Mouse (Mus musculus) adrenal gland, adult 18-20 months (tissue): Measurements from ENCODE around the gene Pla2g7. TPM values are rescaled to one million over a fixed set of nuclear protein-coding genes. Genes with fewer than 3 reads are reported as not detected.

ENCODE experiments used
- DNase-seq, 2 experiments: peaks; one replicate each; pipeline ENCODE4 v3.0.0; 2021 to 2022; ENCODE audit warnings: low spot score in 2 of 2
- total RNA-seq, 2 experiments: library from RNA; stranded (reverse); gene quantifications; 1 replicate in 1 of 2; 2 replicates in 1 of 2; pipeline ENCODE4 v1.2.3; 2021

Pla2g7 gene
- total RNA-seq, 2 experiments from 2014 or later: 16.9 to 34.4 TPM

- DNase-seq: no peak
Observed at GRCm38 (mm10) chr17:43573624-43574073, 5.8 kb downstream of the Pla2g7 start.

- no peak for DNase-seq
Observed at GRCm38 (mm10) chr17:43580456-43580855, 12.6 kb downstream of the Pla2g7 start.

DNA sequence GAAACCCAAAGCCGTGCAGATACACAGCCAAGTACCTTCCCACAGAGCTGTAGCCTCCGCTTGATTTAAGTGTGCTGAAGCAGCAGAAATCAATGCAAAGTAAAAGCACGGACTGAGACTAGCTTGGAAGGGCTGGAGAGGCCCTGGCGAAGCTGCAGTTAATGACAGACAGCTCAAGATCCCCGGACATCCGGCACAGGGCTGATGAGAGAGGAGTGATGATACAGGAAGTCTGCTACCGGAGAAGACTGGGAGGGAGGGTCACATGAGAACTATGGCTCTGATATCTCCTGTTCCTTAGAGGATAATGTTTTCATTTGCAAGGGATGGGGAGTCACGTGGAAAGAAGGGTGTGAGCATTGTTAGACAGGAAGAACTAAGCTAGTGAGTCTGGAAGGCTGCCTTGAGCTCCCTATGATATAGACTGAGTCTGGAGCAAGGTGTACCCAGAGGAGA, 13.1 kb downstream of the Pla2g7 start:
- DNase-seq: peak in 1 of 2 experiments; percentile 20

GRCm38 (mm10) chr17:43584771-43585170, 16.9 kb downstream of the Pla2g7 start:
- DNase-seq: no peak

DNA sequence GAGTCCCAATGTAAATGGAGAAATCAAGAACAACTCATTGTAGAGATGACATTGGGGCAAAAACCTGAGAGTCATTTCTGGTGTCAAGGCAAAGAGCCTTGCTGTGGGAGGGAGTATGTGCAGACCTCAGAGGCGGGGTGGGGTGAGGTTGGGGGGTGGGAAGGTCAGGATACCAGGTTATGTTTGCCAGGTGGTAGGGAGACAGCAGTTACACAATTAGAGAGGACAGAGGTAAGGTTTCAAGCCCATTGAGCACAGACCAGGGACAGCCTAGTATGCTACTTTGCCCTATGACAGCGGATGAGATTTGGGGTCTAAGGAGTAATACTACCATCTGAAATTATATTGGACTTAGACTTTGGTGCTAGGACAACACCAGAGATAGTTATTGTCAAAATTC, 19.4 kb downstream of the Pla2g7 start:
- DNase-seq: no peak

DNA sequence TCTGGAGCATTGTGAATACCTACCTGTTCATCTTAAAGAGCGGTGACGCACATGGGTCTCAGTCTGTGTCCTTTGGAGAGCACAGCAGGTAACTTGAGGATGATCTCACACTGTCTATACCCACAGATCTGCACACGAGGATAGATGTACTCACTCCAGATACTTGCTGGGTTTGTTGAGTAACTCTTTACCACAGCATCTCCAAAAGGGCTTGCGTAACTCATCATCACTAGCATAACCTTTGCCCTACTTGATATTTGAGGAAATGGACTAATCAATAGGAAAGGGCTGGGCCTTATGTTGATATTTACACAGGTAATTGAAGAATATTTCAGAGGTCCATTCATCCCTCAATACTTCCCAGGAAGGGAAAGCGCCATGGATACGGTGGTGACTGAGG, 21.9 kb downstream of the Pla2g7 start:
- DNase-seq: no peak

GRCm38 (mm10) chr17:43590531-43590930, 22.6 kb downstream of the Pla2g7 start:
- DNase-seq: no peak

DNA sequence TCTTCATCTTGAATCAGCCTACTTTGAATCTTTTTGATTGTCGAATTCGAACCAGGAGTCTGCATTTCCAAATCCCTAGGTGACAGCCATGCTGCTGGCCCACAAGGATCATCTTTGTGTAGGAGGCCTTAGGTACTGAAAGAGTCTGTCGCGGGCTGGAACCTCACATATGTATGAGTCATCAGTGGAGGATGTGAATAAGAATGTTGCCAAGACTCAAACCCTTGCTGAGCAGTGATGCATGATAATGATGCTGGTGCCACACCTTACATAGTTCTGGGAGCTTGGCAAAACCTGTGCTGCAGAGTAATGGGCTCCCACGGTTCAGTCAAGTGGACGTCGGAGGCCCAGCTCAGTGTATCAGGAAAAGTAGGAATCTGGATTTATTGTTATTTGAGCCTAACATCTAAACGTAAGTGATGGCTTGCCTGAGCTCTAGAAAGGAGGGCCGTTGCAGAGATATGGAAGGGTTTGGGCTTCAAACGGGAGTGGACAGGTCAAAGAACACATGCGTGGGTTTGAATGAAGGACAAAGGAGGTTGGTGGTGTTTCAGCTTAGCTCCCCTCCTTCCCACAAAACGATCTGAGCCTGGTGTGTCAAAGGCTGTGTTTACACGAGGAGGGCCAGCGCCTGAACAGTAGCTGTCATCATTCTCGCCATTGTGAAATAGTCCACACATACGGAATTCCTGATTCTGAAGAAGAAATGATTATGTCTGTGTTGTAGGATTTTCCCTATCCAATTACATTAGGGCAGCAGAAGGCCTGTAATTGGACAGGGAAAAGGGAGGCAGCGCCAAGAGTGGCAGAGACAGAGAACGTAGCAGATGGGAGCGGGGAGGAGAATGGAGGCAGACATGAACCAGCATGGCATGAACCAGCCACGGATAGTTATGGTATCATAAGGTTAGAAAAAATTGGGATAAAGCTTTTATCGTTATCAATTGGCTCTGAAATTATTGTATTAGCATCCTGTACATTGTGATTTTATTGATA, 24.7 kb downstream of the Pla2g7 start:
- DNase-seq: no peak

DNA sequence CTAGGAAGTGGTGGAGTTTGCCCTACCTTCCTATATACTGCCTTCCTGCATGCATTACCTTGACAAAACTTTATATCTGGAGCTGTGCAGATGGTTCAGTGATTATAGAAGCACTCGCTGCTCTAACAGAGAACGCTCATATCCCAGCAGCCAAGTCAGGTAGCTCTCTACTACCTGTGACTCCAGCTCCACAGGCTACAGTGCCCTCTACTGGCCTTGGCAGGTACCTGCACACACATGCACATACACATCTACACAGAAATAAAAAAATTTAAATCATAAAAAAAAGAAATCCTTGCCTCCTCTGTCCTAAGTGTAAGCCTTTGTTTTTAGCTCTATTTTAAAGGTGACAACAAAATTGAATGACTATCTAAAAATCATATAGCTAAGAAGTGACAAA, 29.8 kb downstream of the Pla2g7 start:
- DNase-seq: no peak

GRCm38 (mm10) chr17:43598706-43599105, 30.8 kb downstream of the Pla2g7 start:
- DNase-seq: no peak

GRCm38 (mm10) chr17:43606704-43607103, 38.8 kb downstream of the Pla2g7 start:
- DNase-seq: peak; percentile 70 to 75

DNA sequence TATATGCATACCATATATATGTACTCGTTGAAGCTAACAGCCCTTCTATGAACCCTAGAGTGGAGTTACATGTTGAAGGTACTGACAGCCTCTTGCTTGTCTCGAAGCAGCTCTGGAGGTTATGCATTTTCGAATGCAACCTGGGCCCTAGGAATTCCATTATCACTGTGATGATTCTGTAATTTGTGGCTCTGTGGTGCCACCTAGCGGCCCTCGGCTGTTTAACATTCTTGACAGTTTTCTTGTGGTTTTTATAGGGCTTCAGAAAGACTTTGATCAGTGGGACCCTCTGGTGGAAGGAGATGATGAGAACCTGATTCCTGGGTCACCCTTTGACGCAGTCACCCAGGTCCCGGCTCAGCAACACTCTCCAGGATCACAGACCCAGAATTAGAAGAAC, 43.7 kb downstream of the Pla2g7 start:
- peak; percentile 16 to 44 for DNase-seq

- no peak for DNase-seq
Observed at GRCm38 (mm10) chr17:43612221-43612620, 44.3 kb downstream of the Pla2g7 start.

GRCm38 (mm10) chr17:43619156-43619555, 51.3 kb downstream of the Pla2g7 start:
- DNase-seq: no peak

GRCm38 (mm10) chr17:43622076-43622475, 54.2 kb downstream of the Pla2g7 start:
- no peak for DNase-seq

DNA sequence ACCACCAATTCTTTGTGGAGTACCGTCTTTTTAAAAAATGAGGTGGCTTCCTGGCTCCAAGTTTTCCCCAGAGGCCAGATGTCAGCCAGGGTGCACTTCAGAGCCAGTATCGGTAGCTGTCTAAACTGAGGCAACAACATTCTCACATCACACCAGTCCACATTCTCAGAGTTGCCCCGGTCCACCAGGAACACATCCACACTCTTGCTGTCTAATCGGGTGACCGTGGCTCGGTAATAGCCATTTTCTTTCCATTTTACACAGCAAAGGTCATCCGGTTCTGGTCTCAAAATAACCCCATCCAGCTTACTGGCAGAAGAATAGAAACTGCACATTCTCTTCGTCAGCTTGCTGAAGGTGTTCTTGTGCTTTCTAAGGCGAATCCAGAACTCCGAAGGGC, 60.3 kb downstream of the Pla2g7 start:
- no peak for DNase-seq

- DNase-seq: no peak
Observed at GRCm38 (mm10) chr17:43629026-43629495, 61.2 kb downstream of the Pla2g7 start.

GRCm38 (mm10) chr17:43629496-43630426, 61.9 kb downstream of the Pla2g7 start, which contains the start of gene Tdrd6:
Gene Tdrd6 (minus strand): TSS chr17:43630299.
- no peak for DNase-seq

- no peak for DNase-seq
Observed at GRCm38 (mm10) chr17:43630427-43630760, 62.5 kb downstream of the Pla2g7 start.

- DNase-seq: no peak
Observed at GRCm38 (mm10) chr17:43637146-43637545, 69.2 kb downstream of the Pla2g7 start.

DNA sequence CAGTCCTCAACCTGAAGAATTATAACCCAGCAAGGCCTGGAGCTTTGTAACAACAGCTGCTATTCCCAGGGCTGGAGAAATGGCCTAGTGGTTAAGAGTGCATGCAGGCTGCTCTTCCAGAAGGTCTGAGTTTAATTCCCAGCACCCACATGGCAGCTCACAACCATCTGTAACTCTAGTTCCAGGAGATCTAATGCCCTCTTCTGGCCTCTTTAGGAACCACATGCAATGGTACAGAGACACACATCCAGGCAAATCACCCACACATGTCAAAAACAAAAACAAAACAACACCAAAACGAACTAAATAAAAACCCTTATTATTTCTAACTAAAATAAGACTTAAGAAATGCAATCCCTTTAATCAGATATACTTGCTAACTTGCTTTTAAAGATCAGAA, 72.9 kb downstream of the Pla2g7 start:
- no peak for DNase-seq
